Mouse (Mus musculus) forebrain, embryonic 11.5 days (tissue): Measurements from ENCODE around the gene Yipf1. TPM values are rescaled to one million over a fixed set of nuclear protein-coding genes. Genes with fewer than 3 reads are reported as not detected.
"Not testable (repeated sequence)": the region's sequence is repeated elsewhere in the genome, so short reads cannot be mapped to it uniquely, and the experiment has no call there.

ENCODE experiments used
- ATAC-seq: fragments of 200-750 bp; cut with Nextera tagmentation; replicated peaks from 2 replicates; pipeline ENCODE4 v1.8.0; 2017; ENCODE audit warnings: moderate TSS enrichment; ENCODE audit not compliant: low FRiP score
- DNase-seq: peaks from one replicate; pipeline ENCODE4 v3.0.0-alpha.2; 2017; ENCODE audit warnings: low spot score
- H3K27ac ChIP-seq: fragments of 300-500 bp; sonication (generic); 2 replicates; pipeline ENCODE4 v1.5.1; 2014; ENCODE audit warnings: low read depth, low read length
- H3K27me3 ChIP-seq: fragments of 300-500 bp; sonication (generic); 2 replicates; pipeline ENCODE4 v1.6.1; 2014; ENCODE audit warnings: mild to moderate bottlenecking, low read length, mixed read lengths; ENCODE audit not compliant: control insufficient read depth, insufficient read depth
- H3K36me3 ChIP-seq: fragments of 300-500 bp; sonication (generic); 2 replicates; pipeline ENCODE4 v1.6.1; 2014; ENCODE audit warnings: mild to moderate bottlenecking, low read length, moderate library complexity, mixed read lengths; ENCODE audit not compliant: control insufficient read depth, insufficient read depth
- H3K4me1 ChIP-seq: fragments of 300-500 bp; sonication (generic); replicated peaks from 2 replicates; pipeline ENCODE4 v1.6.1; 2014; ENCODE audit warnings: low read length, mixed read lengths; ENCODE audit not compliant: control insufficient read depth, insufficient read depth
- H3K4me2 ChIP-seq: fragments of 300-500 bp; sonication (generic); 2 replicates; pipeline ENCODE4 v1.6.1; 2014; ENCODE audit warnings: low read depth, mild to moderate bottlenecking, low read length, moderate library complexity, mixed read lengths; ENCODE audit not compliant: severe bottlenecking
- H3K4me3 ChIP-seq: fragments of 300-500 bp; sonication (generic); 2 replicates; pipeline ENCODE4 v1.5.1; 2014; ENCODE audit warnings: low read depth, low read length
- H3K9ac ChIP-seq: fragments of 300-500 bp; sonication (generic); 2 replicates; pipeline ENCODE4 v1.6.1; 2014; ENCODE audit warnings: low read length
- H3K9me3 ChIP-seq: fragments of 300-500 bp; sonication (generic); 2 replicates; pipeline ENCODE4 v1.6.1; 2016; ENCODE audit warnings: low read length, mixed read lengths; ENCODE audit not compliant: control insufficient read depth
- WGBS: fragments of 180-500 bp; shearing (Covaris S2); extraction: QIAGEN DNeasy Blood & Tissue Kit; methylation state at CpG from one replicate; pipeline ENCODE4 v1.1.7; 2014; 5-methylcytosine and 5-hydroxymethylcytosine counted together
- polyA plus RNA-seq: library from polyadenylated mRNA; unstranded; fragments of >200 nt; fragmentation: Nextera tagmentation; extraction: Ambion mirVana; gene quantifications from 2 replicates; pipeline ENCODE4 v1.2.1, GENCODE M21; 2014

Yipf1 gene
- polyA plus RNA-seq, 1 experiment from 2014 or later = 35.6 TPM

GRCm38 (mm10) chr4:107354543-107354942 lies 40.4 kb downstream of the Yipf1 start:
- H3K4me3 ChIP-seq = no peak overlapping the region
- no peaks in the 10 kb centered on the region for H3K9me3 ChIP-seq
- no peak overlapping the region for H3K4me2 ChIP-seq
- DNase-seq = no peak
- H3K4me1 ChIP-seq = no peaks in the 10 kb centered on the region
- H3K9ac ChIP-seq = no peak overlapping the region
- H3K27me3 ChIP-seq = no peaks in the 10 kb centered on the region
- ATAC-seq = no peak
- H3K27ac ChIP-seq = no peak overlapping the region
- H3K36me3 ChIP-seq = no peaks in the 10 kb centered on the region
- 71% methylated on average over 4 of the region's 4 CpGs for whole genome bisulfite sequencing

GRCm38 (mm10) chr4:107357172-107357571 lies 43.0 kb downstream of the Yipf1 start:
- H3K4me3 ChIP-seq, H3K4me1 ChIP-seq, H3K27ac ChIP-seq, H3K9me3 ChIP-seq, H3K27me3 ChIP-seq, H3K4me2 ChIP-seq, H3K36me3 ChIP-seq, H3K9ac ChIP-seq, ATAC-seq, DNase-seq: not testable (repeated sequence)
- 85% methylated on average over 8 of the region's 8 CpGs for WGBS

GRCm38 (mm10) chr4:107358460-107358859 lies 44.3 kb downstream of the Yipf1 start:
- H3K9ac ChIP-seq = no peak overlapping the region
- H3K4me1 ChIP-seq = no peaks in the 10 kb centered on the region
- H3K4me3 ChIP-seq = no peak overlapping the region
- 92% methylated on average over 3 of the region's 3 CpGs for WGBS
- ATAC-seq = no peak
- no peaks in the 10 kb centered on the region for H3K9me3 ChIP-seq
- H3K4me2 ChIP-seq = no peak overlapping the region
- no peaks in the 10 kb centered on the region for H3K36me3 ChIP-seq
- no peaks in the 10 kb centered on the region for H3K27me3 ChIP-seq
- DNase-seq = no peak
- no peak overlapping the region for H3K27ac ChIP-seq

GRCm38 (mm10) chr4:107360457-107361145 lies 46.4 kb downstream of the Yipf1 start:
- 90% methylated on average over 7 of the region's 7 CpGs for WGBS
- Histone ChIP-seq H3K9me3 (no peaks in the 10 kb centered on the region), H3K4me1 (no peaks in the 10 kb centered on the region), H3K4me2 (no peak overlapping the region), H3K4me3 (no peak overlapping the region), H3K27ac (no peak overlapping the region), H3K36me3 (no peaks in the 10 kb centered on the region), H3K9ac (no peak overlapping the region), H3K27me3 (no peaks in the 10 kb centered on the region)
- DNase-seq = peak; percentile 42
- no peak for ATAC-seq

- Histone ChIP-seq H3K4me1 (no peaks in the 10 kb centered on the region), H3K9ac (no peak overlapping the region), H3K4me2 (no peak overlapping the region), H3K4me3 (no peak overlapping the region), H3K27ac (no peak overlapping the region), H3K27me3 (no peaks in the 10 kb centered on the region), H3K36me3 (no peaks in the 10 kb centered on the region), H3K9me3 (no peaks in the 10 kb centered on the region)
- DNase-seq = peak; percentile 22
- WGBS = 73% methylated on average over 4 of the region's 4 CpGs
- no peak for ATAC-seq
Measured at GRCm38 (mm10) chr4:107362755-107363154, 48.6 kb downstream of the Yipf1 start.

GRCm38 (mm10) chr4:107363573-107363972 lies 49.4 kb downstream of the Yipf1 start:
- H3K4me2 ChIP-seq = no peak overlapping the region
- no peak overlapping the region for H3K27ac ChIP-seq
- 79% methylated on average over 6 of the region's 6 CpGs for WGBS
- H3K27me3 ChIP-seq = no peaks in the 10 kb centered on the region
- H3K9ac ChIP-seq = no peak overlapping the region
- no peaks in the 10 kb centered on the region; the same call in 1 of the 2 replicates for H3K4me1 ChIP-seq
- H3K36me3 ChIP-seq = no peaks in the 10 kb centered on the region
- no peak for ATAC-seq
- H3K4me3 ChIP-seq = no peak overlapping the region
- peak; percentile 37 for DNase-seq
- no peaks in the 10 kb centered on the region for H3K9me3 ChIP-seq

GRCm38 (mm10) chr4:107364190-107364639 lies 50.1 kb downstream of the Yipf1 start:
- ATAC-seq (no peak), DNase-seq (no peak)
- no peaks in the 10 kb centered on the region for H3K27me3 ChIP-seq
- H3K4me1 ChIP-seq = peaks cover 2% of the 10 kb centered on the region; the same call in 1 of the 2 replicates
- no peak overlapping the region for H3K9ac ChIP-seq
- 90% methylated on average over 5 of the region's 5 CpGs for WGBS
- H3K4me2 ChIP-seq = no peak overlapping the region
- no peaks in the 10 kb centered on the region for H3K36me3 ChIP-seq
- H3K4me3 ChIP-seq = no peak overlapping the region
- no peaks in the 10 kb centered on the region for H3K9me3 ChIP-seq
- H3K27ac ChIP-seq = no peak overlapping the region

- DNase-seq, H3K36me3 ChIP-seq, H3K27ac ChIP-seq, H3K27me3 ChIP-seq, ATAC-seq, H3K9ac ChIP-seq, H3K9me3 ChIP-seq, H3K4me2 ChIP-seq, H3K4me1 ChIP-seq, H3K4me3 ChIP-seq: not testable (repeated sequence)
Measured at GRCm38 (mm10) chr4:107366408-107366807, 52.2 kb downstream of the Yipf1 start.
